Mouse (Mus musculus) liver, adult (tissue): ENCODE measurements around the gene Ubac2.

Experiments
- GATA4 ChIP-seq: IDR thresholded peaks from 2 replicates; pipeline ENCODE4 v1.6.1; 2014; ENCODE audit warnings: mild to moderate bottlenecking, low read length; ENCODE audit not compliant: insufficient replicate concordance

Ubac2 gene

DNA sequence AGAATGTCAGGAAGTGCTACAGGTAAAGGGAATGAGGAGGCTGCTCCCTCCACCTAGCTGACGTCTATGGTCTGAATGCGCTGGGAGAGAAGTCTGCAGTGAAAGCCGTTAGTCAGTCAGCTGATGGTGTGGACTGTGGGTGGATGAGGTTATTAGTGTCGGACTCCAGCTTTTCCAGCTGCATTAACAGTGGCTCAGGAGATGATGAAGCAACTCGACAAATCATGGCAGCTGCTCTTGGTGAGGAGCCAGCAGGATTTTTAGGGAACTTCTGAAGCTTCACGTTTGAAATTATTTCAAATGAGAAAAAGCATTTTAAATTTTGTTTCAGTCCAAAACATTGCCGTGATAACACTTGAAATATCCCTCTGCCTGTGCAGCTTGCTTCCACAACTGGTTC is 131.9 kb downstream of the Ubac2 start:
- no peak for TF ChIP-seq GATA4

DNA sequence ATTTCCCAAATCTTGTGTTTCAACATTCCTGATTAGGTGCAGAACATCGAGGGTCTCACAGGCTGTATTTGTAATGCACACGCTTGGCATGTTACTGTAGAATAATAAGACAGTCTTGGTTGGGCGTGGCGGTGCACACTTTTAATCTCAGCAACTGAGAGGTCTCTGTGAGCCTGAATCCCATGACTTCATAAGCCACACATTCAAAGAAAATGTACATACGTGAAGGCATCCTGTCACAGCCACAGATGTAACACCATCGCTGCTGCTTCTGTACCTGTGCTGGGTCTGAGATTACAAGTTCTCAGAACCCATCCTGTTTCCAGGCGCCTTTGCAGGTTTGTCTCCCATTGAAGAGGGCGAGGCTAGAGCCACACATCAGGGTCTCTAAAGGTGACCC is 133.3 kb downstream of the Ubac2 start:
- TF ChIP-seq GATA4, result no peak

GRCm38 (mm10) chr14:122012193-122012592 is 133.8 kb downstream of the Ubac2 start:
- TF ChIP-seq GATA4, result no peak

GRCm38 (mm10) chr14:122012814-122013213 is 134.4 kb downstream of the Ubac2 start:
- TF ChIP-seq GATA4, result no peak

DNA sequence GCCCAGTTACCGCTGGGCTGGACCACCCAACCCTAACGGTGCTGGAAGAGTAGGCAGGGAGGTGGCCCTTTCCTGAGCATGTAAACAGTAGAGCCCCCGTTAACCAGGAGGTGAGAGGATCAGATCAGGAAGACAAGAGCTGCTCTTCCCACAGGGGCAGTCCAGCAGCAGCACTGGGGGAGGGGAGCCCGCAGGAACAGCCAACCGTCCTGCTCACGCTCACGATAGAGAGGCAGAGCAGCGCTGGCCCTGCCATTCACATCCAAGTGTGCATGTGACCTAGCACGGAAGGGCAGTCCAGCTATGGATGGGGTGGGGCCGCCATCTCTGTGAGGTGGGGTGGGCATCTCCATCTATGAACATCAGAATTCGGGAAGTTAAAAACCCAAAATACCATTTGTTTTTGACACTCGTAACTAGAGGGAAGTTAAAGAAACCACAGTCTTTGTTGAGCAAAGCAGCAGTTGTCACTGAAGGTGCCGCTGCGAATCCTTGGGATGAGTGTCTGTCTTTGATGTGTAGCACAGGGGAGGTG is 135.1 kb downstream of the Ubac2 start:
- no peak for TF ChIP-seq GATA4

DNA sequence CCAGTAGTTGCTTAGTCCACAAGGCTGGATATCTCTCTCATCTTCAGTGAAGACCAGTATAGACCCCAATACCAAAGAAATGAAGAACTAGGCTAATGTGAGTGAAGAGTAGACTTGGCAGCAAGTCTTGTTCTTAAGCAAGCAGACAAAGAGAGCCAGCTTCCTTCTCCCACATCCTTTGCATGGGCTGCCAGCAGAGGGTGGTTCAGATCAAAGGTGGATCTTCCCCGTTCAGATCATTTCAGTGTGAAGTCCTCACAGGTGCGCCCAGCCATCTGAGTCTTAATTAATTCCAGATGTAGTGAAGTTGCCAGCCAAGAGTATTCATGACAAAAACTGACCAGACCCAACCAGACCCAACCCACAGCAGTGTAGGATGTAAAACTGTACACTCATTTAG is 139.5 kb downstream of the Ubac2 start:
- no peak for TF ChIP-seq GATA4

- TF ChIP-seq GATA4, result no peak
Measured at GRCm38 (mm10) chr14:122019389-122019788, 141.0 kb downstream of the Ubac2 start.

- TF ChIP-seq GATA4, result no peak
Measured at GRCm38 (mm10) chr14:122020567-122020966, 142.1 kb downstream of the Ubac2 start.

DNA sequence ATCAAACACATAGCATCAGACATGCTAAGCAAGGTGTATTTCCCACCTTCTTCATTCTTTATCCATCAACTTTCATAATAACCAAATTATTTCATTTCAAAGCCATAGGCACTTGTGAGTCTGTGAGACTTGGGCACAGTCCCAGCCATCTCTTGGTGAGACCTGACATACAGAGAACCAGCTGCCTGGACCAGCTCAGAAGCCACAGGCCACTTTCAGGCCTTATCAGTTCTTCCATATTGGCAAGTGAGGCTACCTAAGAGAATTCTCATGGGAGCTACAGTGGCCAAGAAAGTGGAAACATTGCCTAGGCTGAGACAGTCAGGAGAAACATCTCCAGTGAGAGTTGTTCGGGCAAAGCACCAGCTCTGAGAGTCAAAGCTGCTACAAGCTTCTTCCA is 144.6 kb downstream of the Ubac2 start:
- TF ChIP-seq GATA4, result no peak

DNA sequence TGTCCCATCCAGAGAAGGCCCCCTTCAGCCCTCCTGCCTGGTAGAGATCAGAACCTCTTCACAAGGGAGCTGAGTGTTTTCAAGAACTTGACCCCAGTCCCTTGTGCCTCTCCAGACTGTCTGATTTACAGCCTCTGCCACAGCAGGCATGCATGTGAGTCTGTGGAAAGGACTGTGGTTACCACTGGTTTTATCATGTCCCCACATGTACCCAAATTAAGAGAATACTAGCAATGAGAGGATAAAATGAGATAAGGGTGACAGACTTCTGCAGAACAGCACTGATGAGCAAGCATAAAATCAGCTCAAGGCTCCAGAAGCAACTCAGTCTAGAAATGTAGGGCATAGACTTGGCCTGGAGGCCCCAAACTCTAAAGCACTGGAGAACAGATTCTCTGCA is 145.5 kb downstream of the Ubac2 start:
- no peak for TF ChIP-seq GATA4

- TF ChIP-seq GATA4, result no peak
Measured at GRCm38 (mm10) chr14:122028926-122029745, 150.7 kb downstream of the Ubac2 start.

GRCm38 (mm10) chr14:122029851-122030250 is 151.4 kb downstream of the Ubac2 start:
- no peak for TF ChIP-seq GATA4

DNA sequence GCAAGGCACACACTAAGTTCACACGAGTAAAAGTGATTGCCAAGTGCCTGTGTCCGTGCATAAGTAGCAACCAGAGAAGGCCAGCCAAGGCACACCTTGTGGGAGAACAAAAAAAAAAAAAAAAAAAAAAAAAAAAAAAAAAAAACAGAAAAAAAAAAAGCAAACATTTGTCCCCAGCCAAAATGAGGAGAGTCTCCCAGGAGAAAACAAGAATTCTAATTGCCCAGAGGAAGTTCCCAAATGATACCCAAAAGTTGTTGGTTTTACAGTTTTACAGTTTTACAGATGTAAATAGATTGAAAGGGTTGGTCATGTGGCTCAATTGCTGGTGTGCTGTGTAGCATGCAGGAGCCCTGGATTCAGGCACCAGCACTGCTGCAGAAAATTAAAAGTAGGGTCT is 153.6 kb downstream of the Ubac2 start:
- TF ChIP-seq GATA4, result no peak

GRCm38 (mm10) chr14:122034451-122034850 is 156.0 kb downstream of the Ubac2 start, which contains the start of gene Timm8a2:
Timm8a2 (plus strand) TSS chr14:122034674.
- TF ChIP-seq GATA4, result no peak

GRCm38 (mm10) chr14:122035181-122035580 is 156.8 kb downstream of the Ubac2 start:
- no peak for TF ChIP-seq GATA4

- no peak for TF ChIP-seq GATA4
Measured at GRCm38 (mm10) chr14:122035860-122036259, 157.4 kb downstream of the Ubac2 start.

GRCm38 (mm10) chr14:122038874-122039647 is 160.6 kb downstream of the Ubac2 start:
- TF ChIP-seq GATA4, result no peak

GRCm38 (mm10) chr14:122041413-122041825 is 163.0 kb downstream of the Ubac2 start:
- no peak for TF ChIP-seq GATA4
